Mouse (Mus musculus) hindbrain, embryonic 10.5 days (tissue): Measurements from ENCODE around the gene Fes. TPM values are rescaled to one million over a fixed set of nuclear protein-coding genes. Genes with fewer than 3 reads are reported as not detected.

Experiments
- DNase-seq: peaks from one replicate; pipeline ENCODE4 v3.0.0-alpha.2; 2017; ENCODE audit warnings: low spot score
- H3K27ac ChIP-seq: fragments of 300-500 bp; sonication (generic); 2 replicates; pipeline ENCODE4 v1.5.1; 2016; ENCODE audit warnings: mild to moderate bottlenecking, moderate library complexity
- H3K27me3 ChIP-seq: fragments of 300-500 bp; sonication (generic); 2 replicates; pipeline ENCODE4 v1.6.1; 2016; ENCODE audit warnings: mild to moderate bottlenecking; ENCODE audit not compliant: poor library complexity, insufficient read depth, severe bottlenecking
- H3K36me3 ChIP-seq: fragments of 300-500 bp; sonication (generic); 2 replicates; pipeline ENCODE4 v1.6.1; 2016; ENCODE audit warnings: mild to moderate bottlenecking, moderate library complexity
- H3K4me1 ChIP-seq: fragments of 300-500 bp; sonication (generic); replicated peaks from 2 replicates; pipeline ENCODE4 v1.6.1; 2016; ENCODE audit warnings: mild to moderate bottlenecking
- H3K4me3 ChIP-seq: fragments of 300-500 bp; sonication (generic); 2 replicates; pipeline ENCODE4 v1.5.1; 2016; ENCODE audit warnings: mild to moderate bottlenecking, moderate library complexity
- H3K9me3 ChIP-seq: fragments of 300-500 bp; sonication (generic); 2 replicates; pipeline ENCODE4 v1.6.1; 2016; ENCODE audit warnings: mild to moderate bottlenecking, moderate library complexity
- WGBS: fragments of 180-500 bp; shearing (Covaris S2); methylation state at CpG from one replicate; pipeline ENCODE4 v1.1.7; 2016; 5-methylcytosine and 5-hydroxymethylcytosine counted together
- polyA plus RNA-seq: library from polyadenylated mRNA; unstranded; fragments of >200 nt; fragmentation: Nextera tagmentation; extraction: Ambion mirVana; gene quantifications from 2 replicates; pipeline ENCODE4 v1.2.1, GENCODE M21; 2016

Gene Fes
- polyA plus RNA-seq, 1 experiment from 2014 or later = 11.6 TPM

DNA sequence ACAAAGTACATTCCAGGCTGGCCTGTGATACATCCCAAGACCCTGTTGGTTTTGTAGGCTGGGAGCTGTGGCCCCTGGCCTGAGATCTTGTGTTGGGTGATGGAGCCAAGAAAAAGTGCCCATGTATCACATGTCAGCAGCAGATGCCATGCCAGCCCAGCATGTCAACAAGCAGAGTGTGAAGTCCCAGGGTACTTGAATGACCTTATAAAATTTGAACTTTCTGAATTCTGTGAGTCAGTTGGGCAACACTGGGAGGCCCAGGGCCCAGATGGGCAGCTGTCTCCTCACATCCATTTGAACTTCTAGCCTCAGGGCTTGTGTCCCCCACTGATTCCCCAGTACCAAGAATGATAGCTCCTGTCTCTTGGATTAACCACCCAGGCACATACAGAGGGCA is 29.9 kb upstream of the Fes start:
- Histone ChIP-seq H3K4me1 (no peaks in the 10 kb centered on the region), H3K27ac (no peak overlapping the region)

GRCm38 (mm10) chr7:80416969-80417368 is 29.2 kb upstream of the Fes start:
- Histone ChIP-seq H3K4me3 (no peak overlapping the region), H3K27ac (no peak overlapping the region), H3K9me3 (no peaks in the 10 kb centered on the region), H3K36me3 (no peaks in the 10 kb centered on the region), H3K4me1 (no peaks in the 10 kb centered on the region), H3K27me3 (peaks cover 4% of the 10 kb centered on the region; the same call in 1 of the 2 replicates)
- DNase-seq = no peak
- WGBS = 90% methylated on average over 7 of the region's 7 CpGs

More for the DNA sequence above, 29.9 kb upstream of the Fes start:
- peaks cover 4% of the 10 kb centered on the region; the same call in 1 of the 2 replicates for H3K27me3 ChIP-seq
- no peaks in the 10 kb centered on the region for H3K36me3 ChIP-seq
- H3K9me3 ChIP-seq = no peaks in the 10 kb centered on the region
- DNase-seq = no peak
- H3K4me3 ChIP-seq = no peak overlapping the region

- WGBS = 86% methylated on average over 7 of the region's 7 CpGs
- H3K27me3 ChIP-seq = no peaks in the 10 kb centered on the region
- DNase-seq = no peak
- no peaks in the 10 kb centered on the region for H3K9me3 ChIP-seq
- no peak overlapping the region for H3K27ac ChIP-seq
- no peaks in the 10 kb centered on the region for H3K36me3 ChIP-seq
- no peak overlapping the region for H3K4me3 ChIP-seq
- H3K4me1 ChIP-seq = no peaks in the 10 kb centered on the region
Measured at GRCm38 (mm10) chr7:80414303-80414855, 26.6 kb upstream of the Fes start.

- Histone ChIP-seq H3K9me3 (no peaks in the 10 kb centered on the region), H3K27ac (no peak overlapping the region), H3K4me3 (no peak overlapping the region), H3K27me3 (no peaks in the 10 kb centered on the region), H3K36me3 (no peaks in the 10 kb centered on the region), H3K4me1 (no peaks in the 10 kb centered on the region)
- 80% methylated on average over 9 of the region's 9 CpGs for WGBS
- DNase-seq = no peak
Measured at GRCm38 (mm10) chr7:80413512-80414302, 26.0 kb upstream of the Fes start.

DNA sequence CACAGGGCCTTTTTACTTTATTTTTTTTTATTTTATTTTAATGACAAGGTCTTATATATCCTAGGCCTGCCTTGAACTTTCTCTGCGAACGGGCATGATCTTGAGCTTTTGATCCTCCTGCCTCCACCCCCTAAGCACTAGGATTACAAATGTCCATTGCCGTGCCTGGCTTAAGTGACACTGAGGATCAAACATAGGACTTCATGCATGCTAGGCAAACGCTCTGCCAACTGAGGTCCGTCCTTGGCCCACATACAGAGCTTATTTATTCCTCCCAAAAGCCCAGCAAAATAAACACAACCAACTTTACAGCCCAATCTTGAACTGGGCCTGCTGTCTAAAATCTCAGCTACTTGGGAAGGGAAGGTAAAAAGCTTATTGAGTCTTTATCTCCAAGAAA is 25.0 kb upstream of the Fes start:
- Histone ChIP-seq H3K27me3 (no peaks in the 10 kb centered on the region), H3K27ac (no peak overlapping the region), H3K9me3 (no peaks in the 10 kb centered on the region), H3K36me3 (no peaks in the 10 kb centered on the region), H3K4me3 (no peak overlapping the region), H3K4me1 (no peaks in the 10 kb centered on the region)
- 78% methylated on average over 5 of the region's 5 CpGs for WGBS
- no peak for DNase-seq

DNA sequence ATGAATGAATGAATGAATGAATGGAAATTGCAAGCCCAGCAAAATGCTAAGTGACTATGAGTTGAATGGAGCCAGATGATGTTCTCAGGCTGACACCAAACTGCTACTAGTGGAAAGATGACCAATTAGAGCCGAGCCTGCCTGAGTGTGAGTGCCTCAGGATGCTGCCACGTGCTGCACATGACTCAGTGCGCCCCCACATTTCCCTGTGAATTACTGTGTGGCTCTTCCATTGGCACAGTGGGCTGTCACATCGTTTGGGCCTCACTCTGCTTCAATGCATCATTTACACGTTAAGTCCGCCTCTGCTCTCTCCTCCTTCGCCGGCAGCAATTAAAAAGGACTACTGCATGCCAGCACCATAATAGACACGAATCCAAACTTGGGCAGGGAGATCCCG is 24.5 kb upstream of the Fes start:
- no peak for DNase-seq
- Histone ChIP-seq H3K27ac (no peak overlapping the region), H3K4me3 (no peak overlapping the region), H3K4me1 (no peaks in the 10 kb centered on the region), H3K27me3 (no peaks in the 10 kb centered on the region), H3K36me3 (no peaks in the 10 kb centered on the region), H3K9me3 (no peaks in the 10 kb centered on the region)
- 85% methylated on average over 10 of the region's 10 CpGs for WGBS

- 73% methylated on average over 9 of the region's 9 CpGs for WGBS
- H3K9me3 ChIP-seq = no peaks in the 10 kb centered on the region
- no peak for DNase-seq
- H3K4me1 ChIP-seq = no peaks in the 10 kb centered on the region
- peaks cover 7% of the 10 kb centered on the region for H3K27me3 ChIP-seq
- no peak overlapping the region for H3K4me3 ChIP-seq
- no peak overlapping the region for H3K27ac ChIP-seq
- H3K36me3 ChIP-seq = no peaks in the 10 kb centered on the region
Measured at GRCm38 (mm10) chr7:80410380-80410779, 22.6 kb upstream of the Fes start.

- WGBS = 81% methylated on average over 9 of the region's 9 CpGs
- Histone ChIP-seq H3K4me3 (no peak overlapping the region), H3K27ac (no peak overlapping the region), H3K27me3 (peaks cover 30% of the 10 kb centered on the region), H3K4me1 (no peaks in the 10 kb centered on the region), H3K36me3 (no peaks in the 10 kb centered on the region), H3K9me3 (no peaks in the 10 kb centered on the region)
- DNase-seq = no peak
Measured at GRCm38 (mm10) chr7:80407712-80408111, 20.0 kb upstream of the Fes start.

DNA sequence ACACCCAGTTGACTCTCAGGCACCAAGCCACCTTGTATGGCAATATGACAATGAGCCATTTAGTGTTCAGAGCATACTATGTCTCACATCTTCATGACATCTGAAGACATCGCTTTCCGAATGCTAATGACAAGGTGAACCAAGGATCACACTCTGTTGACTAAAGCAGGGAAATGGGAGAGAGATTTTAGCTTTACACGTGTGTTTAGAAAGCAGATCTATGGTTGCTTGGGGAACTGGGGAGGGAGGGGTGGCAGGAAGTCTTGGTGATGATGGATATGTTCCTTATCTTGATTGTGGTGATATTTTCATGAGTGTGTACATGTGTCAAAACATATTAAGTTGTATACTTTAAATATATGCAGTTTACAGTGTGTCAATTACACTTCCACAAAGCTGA is 18.4 kb upstream of the Fes start:
- 89% methylated on average over 3 of the region's 3 CpGs for WGBS
- H3K4me1 ChIP-seq = peaks cover 9% of the 10 kb centered on the region
- H3K4me3 ChIP-seq = no peak overlapping the region
- H3K27me3 ChIP-seq = peaks cover 30% of the 10 kb centered on the region
- no peak for DNase-seq
- H3K27ac ChIP-seq = no peak overlapping the region
- H3K36me3 ChIP-seq = no peaks in the 10 kb centered on the region
- no peaks in the 10 kb centered on the region for H3K9me3 ChIP-seq

GRCm38 (mm10) chr7:80405188-80405695 is 17.5 kb upstream of the Fes start, which contains the start of gene Furin:
Gene Furin, minus strand, starts transcription at chr7:80405436.
- H3K4me3 ChIP-seq = no peak within 1 kb of the TSS
- H3K36me3 ChIP-seq = no peaks in the 10 kb centered on the region
- 78% methylated on average over 9 of the region's 9 CpGs for WGBS
- no peak for DNase-seq
- H3K9me3 ChIP-seq = no peaks in the 10 kb centered on the region
- H3K4me1 ChIP-seq = peaks cover 18% of the 10 kb centered on the region
- no peak within 1 kb of the TSS for H3K27ac ChIP-seq
- peaks cover 30% of the 10 kb centered on the region for H3K27me3 ChIP-seq

GRCm38 (mm10) chr7:80404101-80404894 is 16.6 kb upstream of the Fes start:
- no peaks in the 10 kb centered on the region for H3K9me3 ChIP-seq
- H3K4me3 ChIP-seq = no peak overlapping the region
- H3K36me3 ChIP-seq = no peaks in the 10 kb centered on the region
- WGBS = 58% methylated on average over 7 of the region's 7 CpGs
- no peak overlapping the region for H3K27ac ChIP-seq
- H3K4me1 ChIP-seq = peaks cover 23% of the 10 kb centered on the region
- H3K27me3 ChIP-seq = peaks cover 30% of the 10 kb centered on the region
- no peak for DNase-seq

DNA sequence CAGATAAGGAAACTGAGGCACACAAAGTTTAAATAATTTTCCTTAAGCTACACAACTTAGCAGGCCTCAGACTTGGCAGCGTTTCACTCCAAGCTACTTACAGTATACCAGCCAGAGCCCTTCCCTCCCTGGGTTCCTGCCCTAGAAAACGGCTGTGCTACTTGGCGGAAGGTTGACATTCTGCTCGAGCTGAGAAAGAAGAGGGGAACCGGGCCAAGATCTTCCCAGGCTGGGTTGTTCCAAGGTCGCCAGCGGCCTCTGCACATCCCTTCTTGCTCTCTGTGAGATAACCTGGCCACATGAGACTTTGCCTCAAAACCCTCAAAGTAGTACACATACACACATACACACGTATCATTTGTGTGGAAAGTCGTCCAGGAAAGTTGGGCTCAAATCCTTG is 15.8 kb upstream of the Fes start:
- peaks cover 30% of the 10 kb centered on the region for H3K4me1 ChIP-seq
- peaks cover 30% of the 10 kb centered on the region for H3K27me3 ChIP-seq
- 0 out of 2 replicates have a peak, but pooled peaks cover 1% of the 10 kb centered on the region for H3K36me3 ChIP-seq
- no peak for DNase-seq
- 55% methylated on average over 9 of the region's 9 CpGs for WGBS
- H3K27ac ChIP-seq = no peak overlapping the region
- peak overlapping the region; percentile 93; the same call in 1 of the 2 replicates for H3K4me3 ChIP-seq
- H3K9me3 ChIP-seq = no peaks in the 10 kb centered on the region
